Mouse (Mus musculus) intestine, embryonic 15.5 days (tissue): ENCODE measurements at regions not wholly inside any gene's neighbourhood (a gene's known extent, or its start where the extent isn't known, plus 50 kb on each side); places are given as distances from the start of the nearest gene placed in this dataset.

ENCODE experiments used
- ATAC-seq: fragments of 200-750 bp; cut with Nextera tagmentation; 2 replicates; pipeline ENCODE4 v1.8.0; 2017; ENCODE audit warnings: moderate TSS enrichment, moderate library complexity
- H3K27ac ChIP-seq: fragments of 300-500 bp; sonication (generic); 2 replicates; pipeline ENCODE4 v1.5.1; 2015; ENCODE audit warnings: mild to moderate bottlenecking, inconsistent platforms
- H3K27me3 ChIP-seq: fragments of 300-500 bp; sonication (generic); replicated peaks from 2 replicates; pipeline ENCODE4 v1.6.1; 2015; ENCODE audit warnings: inconsistent platforms
- H3K36me3 ChIP-seq: fragments of 300-500 bp; sonication (generic); 2 replicates; pipeline ENCODE4 v1.6.1; 2015; ENCODE audit warnings: inconsistent platforms
- H3K4me1 ChIP-seq: fragments of 300-500 bp; sonication (generic); replicated peaks from 2 replicates; pipeline ENCODE4 v1.6.1; 2015; ENCODE audit warnings: inconsistent platforms
- H3K4me2 ChIP-seq: fragments of 300-500 bp; sonication (generic); replicated peaks from 2 replicates; pipeline ENCODE4 v1.6.1; 2015; ENCODE audit warnings: mild to moderate bottlenecking, inconsistent platforms
- H3K4me3 ChIP-seq: fragments of 300-500 bp; sonication (generic); replicated peaks from 2 replicates; pipeline ENCODE4 v1.5.1; 2015; ENCODE audit warnings: inconsistent platforms
- H3K9ac ChIP-seq: fragments of 300-500 bp; sonication (generic); 2 replicates; pipeline ENCODE4 v1.6.1; 2015; ENCODE audit warnings: inconsistent platforms
- H3K9me3 ChIP-seq: fragments of 300-500 bp; sonication (generic); 2 replicates; pipeline ENCODE4 v1.6.1; 2016; ENCODE audit warnings: inconsistent platforms
- WGBS: fragments of 180-500 bp; shearing (Covaris S2); methylation state at CpG from one replicate; pipeline ENCODE4 v1.1.7; 2015; 5-methylcytosine and 5-hydroxymethylcytosine counted together

GRCm38 (mm10) chr1:61316261-61316660, 322.4 kb upstream of the Pard3b start:
- Histone ChIP-seq H3K27ac (no peak overlapping the region), H3K4me3 (no peak overlapping the region), H3K9me3 (no peaks in the 10 kb centered on the region), H3K27me3 (no peaks in the 10 kb centered on the region), H3K36me3 (no peaks in the 10 kb centered on the region), H3K4me2 (no peak overlapping the region), H3K4me1 (no peaks in the 10 kb centered on the region), H3K9ac (no peak overlapping the region)
- 87% methylated on average over 4 of the region's 4 CpGs for WGBS
- ATAC-seq = no peak

GRCm38 (mm10) chr1:61316736-61317135, 321.9 kb upstream of the Pard3b start:
- 65% methylated on average over 2 of the region's 2 CpGs for WGBS
- ATAC-seq = no peak
- no peaks in the 10 kb centered on the region for H3K36me3 ChIP-seq

GRCm38 (mm10) chr1:61318042-61318441, 320.6 kb upstream of the Pard3b start:
- H3K27me3 ChIP-seq = no peaks in the 10 kb centered on the region
- H3K36me3 ChIP-seq = no peaks in the 10 kb centered on the region
- H3K9ac ChIP-seq = no peak overlapping the region
- ATAC-seq = no peak
- no peak overlapping the region for H3K27ac ChIP-seq
- H3K4me3 ChIP-seq = no peak overlapping the region
- H3K4me1 ChIP-seq = no peaks in the 10 kb centered on the region
- H3K4me2 ChIP-seq = no peak overlapping the region
- 87% methylated on average over 1 of the region's 1 CpGs for WGBS
- H3K9me3 ChIP-seq = no peaks in the 10 kb centered on the region

More at GRCm38 (mm10) chr1:61316736-61317135, 321.9 kb upstream of the Pard3b start:
- H3K9me3 ChIP-seq = no peaks in the 10 kb centered on the region
- H3K4me2 ChIP-seq = no peak overlapping the region
- no peaks in the 10 kb centered on the region for H3K27me3 ChIP-seq
- H3K4me1 ChIP-seq = no peaks in the 10 kb centered on the region
- no peak overlapping the region for H3K27ac ChIP-seq
- H3K4me3 ChIP-seq = no peak overlapping the region
- no peak overlapping the region for H3K9ac ChIP-seq

- Histone ChIP-seq H3K27me3 (no peaks in the 10 kb centered on the region), H3K4me1 (no peaks in the 10 kb centered on the region), H3K9me3 (no peaks in the 10 kb centered on the region), H3K27ac (no peak overlapping the region), H3K4me2 (no peak overlapping the region), H3K9ac (no peak overlapping the region), H3K4me3 (no peak overlapping the region), H3K36me3 (no peaks in the 10 kb centered on the region)
- 71% methylated on average over 6 of the region's 6 CpGs for WGBS
- no peak for ATAC-seq
These were observed 317.0 kb upstream of the Pard3b start for GRCm38 (mm10) chr1:61321513-61322145.

- no peaks in the 10 kb centered on the region for H3K36me3 ChIP-seq
- no peak overlapping the region for H3K4me2 ChIP-seq
- no peak for ATAC-seq
- no peak overlapping the region for H3K27ac ChIP-seq
- no peak overlapping the region for H3K4me3 ChIP-seq
- no peak overlapping the region for H3K9ac ChIP-seq
- 85% methylated on average over 2 of the region's 2 CpGs for whole genome bisulfite sequencing
- no peaks in the 10 kb centered on the region for H3K9me3 ChIP-seq
- H3K27me3 ChIP-seq = no peaks in the 10 kb centered on the region
- H3K4me1 ChIP-seq = no peaks in the 10 kb centered on the region
These were observed 307.2 kb upstream of the Pard3b start for GRCm38 (mm10) chr1:61331456-61331855.

- 48% methylated on average over 3 of the region's 3 CpGs for WGBS
- no peak overlapping the region for H3K4me2 ChIP-seq
- no peaks in the 10 kb centered on the region for H3K27me3 ChIP-seq
- no peak overlapping the region for H3K9ac ChIP-seq
- no peaks in the 10 kb centered on the region for H3K9me3 ChIP-seq
- H3K36me3 ChIP-seq = no peaks in the 10 kb centered on the region
- ATAC-seq = no peak
- no peaks in the 10 kb centered on the region for H3K4me1 ChIP-seq
- H3K4me3 ChIP-seq = no peak overlapping the region
- H3K27ac ChIP-seq = no peak overlapping the region
These were observed 306.7 kb upstream of the Pard3b start for GRCm38 (mm10) chr1:61331906-61332305.

GRCm38 (mm10) chr1:61336367-61336766, 302.3 kb upstream of the Pard3b start:
- no peaks in the 10 kb centered on the region for H3K27me3 ChIP-seq
- H3K27ac ChIP-seq = no peak overlapping the region
- no peaks in the 10 kb centered on the region for H3K36me3 ChIP-seq
- H3K4me1 ChIP-seq = no peaks in the 10 kb centered on the region
- no peak for ATAC-seq
- H3K9ac ChIP-seq = no peak overlapping the region
- WGBS = 87% methylated on average over 2 of the region's 2 CpGs
- no peaks in the 10 kb centered on the region for H3K9me3 ChIP-seq
- no peak overlapping the region for H3K4me2 ChIP-seq
- H3K4me3 ChIP-seq = no peak overlapping the region

- no peaks in the 10 kb centered on the region for H3K36me3 ChIP-seq
- no peaks in the 10 kb centered on the region for H3K9me3 ChIP-seq
- 63% methylated on average over 1 of the region's 1 CpGs for WGBS
- H3K4me1 ChIP-seq = peaks cover 5% of the 10 kb centered on the region; the same call in 1 of the 2 replicates
- H3K27ac ChIP-seq = no peak overlapping the region
- H3K9ac ChIP-seq = no peak overlapping the region
- H3K27me3 ChIP-seq = no peaks in the 10 kb centered on the region
- ATAC-seq = no peak
- no peak overlapping the region for H3K4me2 ChIP-seq
- H3K4me3 ChIP-seq = no peak overlapping the region
These were observed 285.7 kb upstream of the Pard3b start for GRCm38 (mm10) chr1:61352921-61353320.

- H3K4me3 ChIP-seq = no peak overlapping the region
- H3K9me3 ChIP-seq = no peaks in the 10 kb centered on the region
- H3K9ac ChIP-seq = no peak overlapping the region
- H3K27me3 ChIP-seq = no peaks in the 10 kb centered on the region
- H3K36me3 ChIP-seq = no peaks in the 10 kb centered on the region
- H3K27ac ChIP-seq = no peak overlapping the region
- H3K4me1 ChIP-seq = peaks cover 5% of the 10 kb centered on the region; the same call in 1 of the 2 replicates
- H3K4me2 ChIP-seq = no peak overlapping the region
- ATAC-seq = no peak
- WGBS = 38% methylated on average over 3 of the region's 3 CpGs
These were observed 285.1 kb upstream of the Pard3b start for GRCm38 (mm10) chr1:61353481-61353880.

- peak overlapping the region; percentile 69; the same call in 1 of the 2 replicates for H3K27ac ChIP-seq
- WGBS = 33% methylated on average over 5 of the region's 5 CpGs
- peak; percentile 72 for ATAC-seq
- H3K4me3 ChIP-seq = no peak overlapping the region
- peaks cover 5% of the 10 kb centered on the region; the same call in 1 of the 2 replicates for H3K4me1 ChIP-seq
- H3K36me3 ChIP-seq = no peaks in the 10 kb centered on the region
- H3K9ac ChIP-seq = no peak overlapping the region
- no peaks in the 10 kb centered on the region for H3K27me3 ChIP-seq
- no peak overlapping the region for H3K4me2 ChIP-seq
- no peaks in the 10 kb centered on the region for H3K9me3 ChIP-seq
These were observed 283.4 kb upstream of the Pard3b start for GRCm38 (mm10) chr1:61355241-61355640.

GRCm38 (mm10) chr1:61359011-61359930, 279.4 kb upstream of the Pard3b start:
- Histone ChIP-seq H3K4me3 (no peak overlapping the region), H3K27me3 (no peaks in the 10 kb centered on the region), H3K27ac (no peak overlapping the region), H3K36me3 (no peaks in the 10 kb centered on the region), H3K4me1 (peaks cover 5% of the 10 kb centered on the region; the same call in 1 of the 2 replicates), H3K4me2 (no peak overlapping the region), H3K9me3 (no peaks in the 10 kb centered on the region), H3K9ac (no peak overlapping the region)
- 65% methylated on average over 19 of the region's 19 CpGs for WGBS
- ATAC-seq = no peak

- Histone ChIP-seq H3K9ac (no peak overlapping the region), H3K27ac (no peak overlapping the region), H3K4me1 (peaks cover 6% of the 10 kb centered on the region), H3K4me3 (no peak overlapping the region), H3K4me2 (no peak overlapping the region), H3K9me3 (no peaks in the 10 kb centered on the region), H3K27me3 (no peaks in the 10 kb centered on the region), H3K36me3 (no peaks in the 10 kb centered on the region)
- ATAC-seq = no peak
- WGBS = 41% methylated on average over 4 of the region's 4 CpGs
These were observed 266.0 kb upstream of the Pard3b start for GRCm38 (mm10) chr1:61372581-61372980.
